Mouse (Mus musculus): ENCODE data around the gene Fam53a.

GRCm38 (mm10) chr5:33630615-33631014 lies 1.2 kb upstream of the Fam53a start:
- TF ChIP-seq EP300 (IDR thresholded peaks at IDR 0.05; ENCODE audit: low read depth) (no peak), CTCF (IDR thresholded peaks at IDR 0.05; ENCODE audit: low read depth) (no peak)
